Mouse (Mus musculus) T-helper 1 cell (primary cell): ENCODE data around the gene Arhgap32.

ENCODE experiments used
- in situ Hi-C: fragments of 300-600 bp; cut with MboI, MseI; formaldehyde crosslinking; loops from one replicate; pipeline ENCODE4 v1.15.1; 2025; ENCODE audit warnings: high pct_unique_total_duplicates

The Arhgap32 gene

DNA sequence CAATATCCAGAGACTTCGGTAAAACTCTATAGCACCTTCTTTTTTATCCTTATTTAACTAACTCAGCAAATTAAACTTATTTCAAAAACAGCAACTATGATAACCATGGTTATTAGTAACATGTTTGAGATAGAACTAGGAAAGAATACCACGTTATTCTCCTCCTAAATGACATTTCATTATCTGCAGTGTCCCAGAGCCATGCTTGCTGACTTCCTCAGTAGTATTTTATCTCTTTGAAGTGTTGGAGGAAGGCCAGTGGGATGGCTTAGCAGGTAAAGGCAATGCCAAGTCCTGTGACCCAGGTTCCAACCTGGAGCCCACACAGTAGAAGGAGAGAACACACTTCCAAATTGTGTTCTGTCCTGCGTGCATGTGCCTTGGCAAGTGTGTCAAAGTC lies 129.3 kb downstream of the Arhgap32 start:
- in situ Hi-C loops, result no loop called here

DNA sequence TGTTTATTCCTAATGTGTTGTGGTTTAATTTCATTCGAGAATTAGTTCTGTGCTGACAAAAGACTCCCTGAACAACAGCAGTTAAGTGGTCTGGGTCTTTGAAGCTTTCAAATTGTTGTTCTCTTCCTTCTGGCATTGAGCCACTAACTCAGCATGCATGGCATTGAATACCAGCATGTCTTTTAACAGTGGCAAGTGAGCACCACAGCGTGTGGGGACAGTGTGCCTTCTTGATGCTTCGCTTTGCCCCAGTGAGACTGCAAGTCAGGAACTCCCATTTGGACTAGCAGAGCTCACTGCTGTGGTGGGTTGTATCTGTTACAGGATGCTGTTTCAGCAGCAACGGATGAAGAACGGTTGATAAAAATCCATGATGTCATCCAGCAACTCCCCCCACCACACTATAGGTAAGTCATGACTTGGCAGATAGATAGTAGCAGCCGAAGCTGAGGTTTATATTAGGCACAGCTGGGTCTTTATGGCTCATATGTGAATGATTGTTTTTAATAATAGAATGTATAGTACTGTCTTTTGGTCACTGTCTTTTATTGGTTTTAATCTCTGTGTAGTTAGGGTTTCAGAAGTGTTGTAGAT lies 130.3 kb downstream of the Arhgap32 start:
- in situ Hi-C loops, result no loop called here

DNA sequence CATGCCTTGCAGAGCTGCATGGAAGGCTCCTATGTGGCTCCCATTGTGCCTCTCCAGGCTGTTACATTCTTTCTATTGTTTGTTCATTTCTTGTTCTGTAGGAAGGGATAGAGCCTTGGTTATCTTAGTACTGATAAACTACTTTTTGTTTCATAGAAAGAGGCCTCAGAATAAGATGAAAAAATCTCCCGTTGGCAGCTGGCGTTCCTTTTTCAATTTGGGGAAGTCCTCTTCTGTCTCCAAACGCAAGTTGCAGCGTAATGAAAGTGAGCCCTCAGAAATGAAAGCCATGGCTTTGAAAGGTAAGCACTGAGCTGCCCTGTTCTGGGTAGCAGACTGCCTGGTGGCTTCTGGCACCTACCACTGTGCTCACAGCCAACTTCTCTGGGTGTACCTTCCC lies 134.6 kb downstream of the Arhgap32 start:
- in situ Hi-C loops, result loop anchor here (25.0 kb wide), 1 partner anchor 312 kb away; no protein-coding TSS in a partner anchor

DNA sequence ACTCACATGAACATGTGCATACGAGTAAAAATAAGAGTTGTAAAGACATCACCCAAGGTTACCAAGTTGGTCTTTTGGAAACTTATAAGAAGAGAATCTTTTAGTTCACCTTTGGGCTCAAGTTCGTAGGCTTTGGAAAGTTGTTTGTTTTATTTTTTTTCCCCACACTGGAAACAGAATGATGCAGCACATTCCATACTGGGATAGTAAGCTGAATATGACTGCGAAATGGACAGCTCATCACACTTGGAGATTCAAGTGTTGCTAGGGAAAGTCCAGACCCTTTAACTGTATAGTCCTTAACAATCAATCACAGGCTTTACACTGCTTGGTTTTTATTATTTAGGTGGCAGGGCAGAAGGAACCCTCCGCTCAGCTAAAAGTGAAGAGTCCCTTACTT lies 137.8 kb downstream of the Arhgap32 start:
- in situ Hi-C loops, result loop anchor here (25.0 kb wide), 1 partner anchor 309 kb away; no protein-coding TSS in a partner anchor

DNA sequence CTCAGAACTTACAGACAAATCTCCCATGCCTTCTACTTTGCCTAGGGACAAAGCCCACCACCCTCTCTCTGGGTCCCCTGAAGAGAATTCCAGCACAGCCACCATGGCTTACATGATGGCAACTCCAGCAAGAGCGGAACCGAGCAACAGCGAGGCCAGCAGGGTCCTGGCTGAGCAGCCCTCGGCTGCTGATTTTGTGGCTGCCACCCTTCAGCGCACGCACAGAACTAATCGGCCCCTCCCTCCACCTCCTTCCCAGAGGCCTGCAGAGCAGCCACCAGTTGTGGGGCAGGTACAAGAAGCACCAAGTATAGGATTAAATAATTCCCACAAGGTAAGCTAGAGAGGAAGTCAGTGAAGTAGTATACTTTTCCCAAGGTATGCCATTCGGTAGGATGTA lies 141.4 kb downstream of the Arhgap32 start:
- in situ Hi-C loops, result loop anchor here (25.0 kb wide), 1 partner anchor 305 kb away; no protein-coding TSS in a partner anchor

DNA sequence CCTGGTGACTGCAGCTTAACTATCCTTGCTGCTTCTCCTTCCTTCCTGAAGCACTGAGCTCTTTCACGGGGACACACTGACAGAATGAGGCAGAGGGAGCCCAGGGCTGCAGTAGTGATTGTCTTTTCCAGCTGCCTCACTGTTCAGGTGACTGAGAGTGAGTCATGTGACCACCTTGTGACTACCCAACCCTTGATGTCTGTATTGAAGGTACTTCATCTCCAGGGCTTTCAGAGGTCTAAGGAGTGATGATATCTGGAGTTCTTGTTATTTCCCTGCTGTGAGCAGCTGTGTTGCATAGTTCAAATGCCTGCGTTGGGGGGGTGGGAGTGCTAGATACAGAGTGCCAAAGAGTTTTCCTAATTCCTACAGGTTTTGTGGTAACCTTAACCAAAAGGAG lies 141.9 kb downstream of the Arhgap32 start:
- in situ Hi-C loops, result loop anchor here (25.0 kb wide), 1 partner anchor 304 kb away; no protein-coding TSS in a partner anchor

DNA sequence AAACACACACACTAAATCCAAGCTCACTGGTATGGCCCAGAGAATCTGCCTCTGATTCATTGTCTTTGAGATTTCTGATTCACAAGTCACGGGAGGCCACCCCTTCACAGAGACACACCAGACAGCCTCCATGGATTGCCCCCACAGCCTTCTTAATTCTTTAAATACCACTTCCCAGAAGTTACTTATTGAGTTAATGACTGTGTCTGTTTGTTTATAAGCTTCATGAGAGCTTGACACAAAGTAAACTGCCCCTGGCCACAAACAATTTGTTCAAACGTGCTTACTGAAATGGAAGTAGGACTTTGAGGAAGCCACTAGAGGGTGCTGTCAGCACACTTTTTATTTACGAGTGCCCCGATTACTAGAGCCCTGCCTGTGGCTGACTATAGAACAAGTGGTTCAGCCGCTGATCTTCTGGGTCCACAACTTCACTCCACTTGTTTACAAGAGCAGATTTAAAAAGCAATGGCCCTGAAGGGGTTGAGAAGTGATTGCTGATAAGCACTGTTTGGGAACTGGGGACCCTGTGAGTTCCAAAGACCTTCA lies 156.0 kb downstream of the Arhgap32 start:
- in situ Hi-C loops, result loop anchor here (5.0 to 25.0 kb wide), 2 partner anchors 80 to 290 kb away; no protein-coding TSS in a partner anchor

DNA sequence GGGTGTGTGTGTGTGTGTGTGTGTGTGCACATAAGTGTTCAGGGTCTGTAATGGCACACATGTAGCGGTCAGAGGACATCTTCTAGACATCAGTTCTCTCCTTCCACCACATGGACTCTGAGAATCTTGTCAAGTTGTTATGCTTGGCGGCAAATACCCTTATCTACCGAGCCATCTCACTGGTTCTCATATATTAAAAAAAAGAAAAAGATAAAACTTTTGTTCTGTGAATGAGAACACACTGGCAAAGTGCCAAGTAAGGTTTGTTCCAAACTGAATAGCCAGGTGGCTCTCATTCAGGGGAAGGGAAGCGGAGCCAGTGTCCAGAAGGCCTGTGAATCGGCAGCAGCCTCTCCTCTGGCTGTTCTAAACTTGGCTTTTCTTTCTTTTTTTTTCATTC lies 162.1 kb downstream of the Arhgap32 start:
- in situ Hi-C loops, result no loop called here

DNA sequence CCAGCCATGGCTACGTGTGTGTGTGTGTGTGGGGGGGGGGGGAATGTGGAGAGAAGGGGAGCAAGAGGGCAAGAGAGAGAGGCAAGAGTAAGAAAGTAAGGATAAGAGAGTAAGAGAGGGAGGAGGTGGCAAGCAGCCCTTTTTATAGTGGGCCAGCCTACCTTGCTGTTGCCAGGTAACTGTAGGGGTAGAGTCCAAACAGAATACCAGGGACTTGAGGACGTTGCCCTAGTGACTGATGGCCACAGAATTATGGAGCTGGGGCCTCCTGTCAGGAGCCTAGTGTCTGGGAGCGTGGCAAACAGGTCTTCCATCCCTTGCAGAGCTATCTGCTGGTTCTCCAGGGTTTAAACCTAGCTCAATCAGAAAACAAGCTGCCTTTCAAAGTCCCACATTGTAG lies 163.9 kb downstream of the Arhgap32 start:
- in situ Hi-C loops, result no loop called here

DNA sequence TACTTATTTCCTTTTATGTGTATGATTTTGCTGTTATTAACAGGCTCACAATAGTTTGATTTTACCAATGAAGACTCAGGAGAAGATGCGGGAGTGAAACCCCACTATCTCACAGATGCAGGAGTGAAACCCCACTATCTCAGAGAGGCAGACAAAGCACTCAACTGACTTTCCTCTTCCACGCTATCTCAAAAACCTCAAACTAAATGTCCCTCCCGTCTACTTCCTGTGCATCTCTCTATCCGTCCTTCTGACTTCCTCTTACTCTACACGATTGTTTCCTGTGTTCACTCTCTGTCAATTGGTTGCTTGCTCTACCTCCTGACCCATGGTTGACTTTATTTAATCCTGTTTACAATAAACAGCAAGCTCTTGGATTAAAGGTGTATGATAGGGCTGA lies 164.5 kb downstream of the Arhgap32 start:
- in situ Hi-C loops, result no loop called here

DNA sequence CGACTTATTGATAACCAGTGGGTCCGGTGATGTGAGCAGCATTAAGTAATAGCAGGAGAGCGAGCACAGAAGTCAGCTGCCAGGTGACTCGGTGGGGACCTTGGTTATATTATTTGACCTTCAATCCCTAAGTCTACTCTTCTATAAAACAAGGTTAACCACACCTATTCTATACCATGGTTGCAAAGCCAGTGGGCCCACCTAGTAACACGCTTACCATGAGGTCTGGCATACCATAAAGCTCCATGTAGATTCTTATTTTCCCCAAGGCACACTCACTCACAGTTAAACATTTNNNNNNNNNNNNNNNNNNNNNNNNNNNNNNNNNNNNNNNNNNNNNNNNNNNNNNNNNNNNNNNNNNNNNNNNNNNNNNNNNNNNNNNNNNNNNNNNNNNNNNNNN lies 167.7 kb downstream of the Arhgap32 start:
- in situ Hi-C loops, result no loop called here

DNA sequence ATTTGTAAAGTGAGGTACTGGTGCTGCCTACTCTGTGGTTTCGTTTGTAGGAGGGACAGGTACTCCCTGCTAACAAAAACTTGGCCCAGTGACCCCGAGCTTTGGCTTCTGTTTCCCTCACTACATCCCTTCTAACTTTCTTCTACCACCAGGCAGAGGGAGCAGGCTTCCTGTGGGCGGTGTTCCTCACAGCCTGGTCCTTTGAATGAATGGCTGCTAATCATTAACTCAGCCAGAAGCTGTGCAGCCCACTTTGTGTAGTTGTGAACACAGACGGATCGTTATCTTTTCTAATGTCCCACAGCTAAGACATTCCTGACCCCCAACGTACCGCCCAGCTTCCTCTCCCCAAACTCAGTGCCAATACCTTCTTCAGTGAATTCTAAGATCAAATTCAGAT lies 175.7 kb downstream of the Arhgap32 start:
- in situ Hi-C loops, result no loop called here

DNA sequence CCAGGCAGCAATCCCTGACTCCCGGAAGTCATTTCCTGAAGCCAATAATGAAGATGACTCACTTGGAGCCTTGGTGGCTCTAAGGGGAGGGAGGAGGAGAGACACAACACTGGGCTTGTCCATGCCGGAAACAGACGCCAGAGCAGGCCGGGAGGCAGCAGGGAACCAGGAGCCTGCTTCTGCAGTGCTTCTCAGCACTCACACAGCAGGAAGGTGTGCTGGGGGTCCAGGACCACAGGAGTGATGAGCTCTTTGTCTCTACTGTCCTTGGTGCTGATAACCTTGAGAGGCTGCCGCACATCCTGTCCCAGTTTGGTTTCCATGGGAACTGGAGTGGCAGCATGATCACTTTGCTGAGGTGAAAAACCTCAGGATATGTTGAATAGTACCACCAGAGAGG lies 176.8 kb downstream of the Arhgap32 start:
- in situ Hi-C loops, result no loop called here

DNA sequence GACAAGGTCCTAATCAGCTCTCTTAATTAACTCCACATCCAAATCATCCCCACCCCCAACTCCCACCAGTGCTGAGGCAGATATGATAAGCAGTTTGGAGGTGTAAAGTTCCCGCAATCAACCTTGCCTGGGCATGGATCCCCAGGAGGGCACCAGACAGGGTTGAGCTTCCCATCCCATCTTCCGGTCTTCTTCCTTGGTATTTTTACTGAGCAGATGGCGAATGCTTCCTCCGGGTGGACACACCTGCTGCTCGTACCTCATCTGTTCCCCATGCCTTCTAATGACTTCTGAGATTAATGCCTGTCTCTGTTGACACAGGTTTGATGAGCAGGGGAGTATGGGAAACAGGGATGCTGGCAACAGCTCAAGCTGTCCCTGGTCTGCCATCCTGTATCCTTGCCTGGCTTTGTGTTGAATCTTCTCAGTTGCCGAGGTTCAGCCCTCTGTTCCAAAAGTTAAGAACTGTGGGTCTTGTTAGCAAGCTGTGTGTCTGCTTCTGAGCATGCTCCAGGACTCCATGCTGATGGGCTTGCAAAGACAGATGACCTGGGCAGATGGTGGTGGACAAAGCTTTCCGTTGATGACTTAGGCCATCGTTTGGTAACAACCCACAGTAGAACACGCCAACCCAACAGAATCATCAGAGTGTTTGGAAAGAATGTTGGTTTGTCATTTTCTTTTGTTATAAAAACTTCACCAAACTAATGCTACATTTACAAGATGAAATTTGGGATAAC lies 179.3 kb downstream of the Arhgap32 start:
- in situ Hi-C loops, result no loop called here

DNA sequence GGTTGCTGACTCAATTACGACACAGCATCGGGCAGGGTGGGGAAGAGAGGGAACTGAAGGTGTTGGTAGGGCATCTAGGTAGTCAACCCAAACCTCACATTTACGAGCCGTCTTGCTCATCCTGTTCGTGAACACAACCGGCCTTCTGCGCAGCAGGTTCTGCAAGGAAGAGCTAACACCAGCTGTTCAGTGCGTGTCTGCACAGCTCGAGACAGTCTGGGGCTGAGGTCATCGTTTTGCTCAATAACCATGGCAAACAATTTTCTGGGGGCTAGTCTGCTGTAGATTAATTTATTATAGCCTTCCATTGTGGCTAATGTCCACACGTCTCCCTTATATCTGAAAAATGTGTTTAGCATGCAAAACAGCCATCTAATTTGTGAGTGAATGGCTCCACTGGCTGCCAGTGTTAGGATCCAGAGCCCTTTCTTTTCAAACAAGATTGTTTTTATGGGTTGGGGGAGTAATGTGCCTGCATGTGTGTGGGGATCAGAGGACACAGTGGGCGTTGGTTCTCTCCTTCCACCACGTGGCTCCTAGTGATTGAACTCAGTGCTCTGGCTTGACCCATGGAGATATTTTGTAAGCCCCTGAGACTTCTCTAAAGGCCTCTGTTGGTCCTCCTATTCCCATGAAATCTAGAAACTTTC lies 186.7 kb downstream of the Arhgap32 start:
- in situ Hi-C loops, result no loop called here

DNA sequence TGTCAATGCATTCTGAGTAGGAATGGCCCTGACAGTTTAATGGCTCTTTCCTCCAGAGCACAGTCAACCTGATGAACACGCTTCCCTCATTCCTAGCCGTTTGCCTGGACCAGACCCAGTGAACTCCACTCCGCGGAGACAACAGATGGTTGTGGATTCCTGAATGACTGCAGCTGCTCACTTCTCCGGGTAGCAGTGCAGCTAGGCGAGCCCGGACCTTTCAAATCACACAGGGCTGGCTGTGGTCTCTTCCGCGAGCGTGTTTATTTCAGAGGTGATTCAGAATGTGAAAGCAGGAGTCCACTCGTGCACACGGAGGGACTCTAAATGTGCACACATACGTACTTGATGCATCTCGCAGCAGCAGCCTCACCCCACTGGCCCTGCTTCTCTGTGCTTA lies 195.8 kb downstream of the Arhgap32 start:
- in situ Hi-C loops, result no loop called here

DNA sequence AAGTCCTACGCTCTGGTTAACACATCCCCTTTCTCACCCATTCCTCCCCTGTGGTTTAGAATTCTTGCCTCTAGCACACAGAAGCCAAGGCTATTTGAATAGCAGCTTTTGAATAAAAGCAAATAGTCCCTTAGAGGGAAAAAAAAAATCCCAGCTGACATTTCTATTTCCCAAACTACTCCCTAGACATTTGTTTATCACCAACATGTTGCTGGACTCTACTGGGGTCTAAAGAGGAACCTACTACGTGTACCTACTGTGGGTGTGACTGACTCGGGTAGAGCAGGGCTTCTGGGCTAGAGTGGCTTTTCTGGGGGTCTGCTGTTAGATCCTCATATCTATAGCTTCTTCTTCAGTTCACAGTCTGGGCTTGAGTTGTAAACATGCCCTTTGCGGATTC lies 196.3 kb downstream of the Arhgap32 start:
- in situ Hi-C loops, result no loop called here

DNA sequence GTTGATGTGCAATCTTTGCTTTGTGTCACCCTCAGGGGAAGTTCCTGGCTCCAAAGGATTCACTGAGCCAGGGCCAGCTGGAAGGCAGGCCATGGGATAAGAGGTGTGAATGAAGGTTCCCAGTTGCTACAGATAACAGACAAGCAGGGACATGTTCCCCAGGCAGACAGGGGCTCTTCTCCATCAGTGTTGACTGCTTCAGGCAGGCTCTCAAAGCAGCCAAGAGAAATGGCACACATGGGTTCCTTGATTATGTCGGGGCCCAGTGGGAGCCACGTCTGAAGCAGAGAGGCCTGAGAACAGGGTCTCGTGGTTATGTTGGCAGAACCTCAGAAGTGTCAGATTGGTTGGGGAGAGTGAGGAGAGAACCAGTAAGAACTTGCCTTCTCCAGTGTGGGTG lies 198.1 kb downstream of the Arhgap32 start:
- in situ Hi-C loops, result no loop called here

DNA sequence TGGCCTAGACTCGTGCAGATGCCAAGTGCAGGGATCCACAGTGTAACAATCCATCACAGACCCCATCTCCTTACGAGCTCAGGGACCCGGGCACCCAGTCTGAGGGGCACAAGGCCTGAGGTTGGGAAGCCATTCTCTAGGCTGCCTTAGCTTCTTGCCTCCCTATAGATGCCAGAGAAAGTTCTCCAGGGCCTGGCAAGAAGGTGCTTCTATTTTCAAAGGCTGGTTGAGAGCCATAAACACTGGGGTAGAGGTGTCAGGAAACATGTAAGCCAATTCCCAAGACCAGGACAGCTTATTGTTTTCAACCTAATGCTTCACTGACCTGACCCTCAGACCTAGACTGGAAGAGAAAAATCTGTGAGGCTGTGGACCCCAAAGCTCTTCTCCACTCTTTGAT lies 200.1 kb downstream of the Arhgap32 start:
- in situ Hi-C loops, result no loop called here
